Mouse (Mus musculus) T-helper 17 cell (primary cell): ENCODE results near the gene Pcolce2.
"Not testable (repeated sequence)": the region's sequence is repeated elsewhere in the genome, so short reads cannot be mapped to it uniquely, and the experiment has no call there.

Source experiments
- in situ Hi-C, 2 experiments: fragments of 300-600 bp; cut with MboI, MseI; formaldehyde crosslinking; loops; 1 replicate in 1 of 2; 2 replicates in 1 of 2; pipeline ENCODE4 v1.15.1; 2025; ENCODE audit warnings: high pct_unique_total_duplicates in 2 of 2

Pcolce2 gene

DNA sequence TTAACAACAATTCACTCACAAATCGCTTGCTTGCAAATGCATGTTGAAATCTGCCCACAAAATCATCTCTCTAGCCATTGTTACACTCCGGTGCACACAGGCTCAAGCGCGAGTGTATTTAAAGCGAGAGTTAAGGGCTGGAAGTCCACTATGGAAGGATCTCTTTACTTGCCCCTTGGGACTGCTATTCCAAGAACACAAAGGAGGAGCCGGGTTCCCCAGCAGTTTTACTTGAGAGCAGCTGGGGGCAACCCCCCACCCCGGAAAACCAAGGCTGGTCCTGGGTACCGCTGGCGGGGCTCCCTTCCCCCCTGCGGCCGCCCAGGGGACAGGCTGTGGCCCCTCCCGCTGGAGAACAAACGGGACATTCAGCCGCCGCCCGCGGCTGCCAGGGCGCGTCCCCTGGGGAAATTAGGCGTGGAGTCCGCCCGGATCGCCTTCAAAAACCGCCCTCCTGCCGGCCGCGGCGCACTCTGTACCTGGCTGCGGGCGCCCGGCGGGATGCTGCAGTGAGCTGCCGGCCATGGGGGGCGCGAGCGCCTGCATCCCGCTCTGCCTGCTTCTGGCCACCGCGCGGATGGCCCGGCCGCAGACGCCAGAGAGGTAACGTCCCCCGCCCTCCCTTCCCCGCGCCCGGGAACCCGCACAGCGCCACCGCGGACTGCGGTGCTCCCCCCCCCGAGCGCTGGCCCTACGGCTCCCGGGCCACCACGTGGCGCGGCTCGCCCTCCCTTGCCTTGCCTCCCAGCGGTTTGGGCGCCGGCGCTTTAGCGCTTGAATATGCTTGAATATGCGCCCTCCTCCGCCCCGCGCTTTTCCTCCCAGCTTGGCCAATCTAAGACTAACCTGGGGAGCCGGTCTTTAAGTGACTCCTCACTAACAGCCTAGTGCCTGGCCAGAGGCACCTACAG, at the start of gene Pcolce2:
Pcolce2 (plus strand) TSS at position 331 of the 911 bp plus-strand sequence.
- in situ Hi-C loops = no loop called here

DNA sequence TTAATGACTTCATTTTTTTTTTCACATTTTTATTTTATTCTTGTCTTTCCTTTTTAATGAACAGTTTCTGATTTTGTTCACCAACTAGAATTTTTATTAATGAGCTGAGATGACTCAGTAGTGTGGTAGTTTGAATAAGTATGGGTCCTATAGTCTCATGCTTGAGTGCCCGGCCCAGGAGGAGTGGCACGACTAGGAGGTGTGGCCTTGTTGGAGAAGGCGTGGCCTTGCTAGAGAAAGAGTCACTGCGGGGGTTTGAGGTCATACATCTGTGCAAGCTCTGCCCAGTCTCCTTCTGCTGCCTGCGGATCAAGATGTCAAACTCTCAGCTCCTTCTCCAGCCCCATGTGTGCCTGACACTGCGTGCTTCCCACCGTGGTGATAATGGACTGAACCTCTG, 49.3 kb upstream of the Pcolce2 start:
- in situ Hi-C loops = no loop called here

DNA sequence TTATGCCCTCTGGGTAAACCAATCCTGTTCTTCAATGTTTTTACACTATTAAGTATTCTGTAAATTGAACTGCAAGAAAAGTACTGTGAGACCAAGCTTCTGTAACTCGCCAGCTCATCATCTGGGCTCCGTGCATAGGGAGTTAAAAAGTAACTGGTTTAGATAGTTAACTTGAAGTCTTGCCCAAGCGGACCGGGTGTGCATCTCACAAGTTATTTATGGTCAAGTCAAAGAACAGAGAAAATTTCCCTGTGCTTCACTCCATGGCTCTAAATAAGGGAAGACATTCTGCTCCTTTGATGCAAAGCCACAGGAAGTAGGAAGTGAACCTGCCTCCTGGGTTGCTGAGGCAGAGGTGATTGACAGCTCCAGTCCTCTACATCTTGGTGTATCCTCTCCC, 43.1 kb upstream of the Pcolce2 start:
- in situ Hi-C loops = no loop called here

DNA sequence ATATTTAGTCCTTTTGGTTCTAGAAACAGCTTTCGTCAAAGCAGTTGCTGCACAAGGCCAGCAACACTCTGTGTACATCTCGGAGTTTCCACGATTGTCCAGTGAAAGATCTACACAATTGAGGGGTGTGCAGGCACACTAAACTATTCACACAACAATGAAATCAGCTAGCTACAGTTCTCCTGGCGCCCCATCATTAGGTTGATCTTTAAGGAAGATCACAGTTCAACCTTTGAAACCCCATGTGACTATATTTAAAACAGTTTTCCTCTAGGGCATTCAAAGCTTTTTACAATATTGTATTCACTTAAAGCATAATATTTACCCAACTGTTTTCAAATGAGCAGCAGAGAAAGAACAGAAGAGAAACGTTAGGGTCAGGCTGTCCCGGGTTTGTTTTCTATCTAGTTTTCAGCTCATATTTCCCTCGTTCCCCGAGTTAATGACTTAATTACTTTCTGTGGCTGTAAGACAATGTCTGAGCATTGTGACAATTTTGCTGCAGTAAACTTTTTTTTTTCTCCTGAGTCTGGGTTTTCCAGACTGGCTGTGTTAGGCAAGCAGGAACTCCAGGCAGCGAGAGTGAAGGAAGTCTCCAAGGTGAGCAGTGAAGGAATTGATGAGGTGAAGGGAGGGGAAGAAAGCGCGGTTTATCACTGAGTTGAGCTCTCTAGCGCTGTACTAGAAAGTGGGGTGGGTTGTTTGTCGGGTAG, 39.8 kb upstream of the Pcolce2 start:
- in situ Hi-C loops = no loop called here

DNA sequence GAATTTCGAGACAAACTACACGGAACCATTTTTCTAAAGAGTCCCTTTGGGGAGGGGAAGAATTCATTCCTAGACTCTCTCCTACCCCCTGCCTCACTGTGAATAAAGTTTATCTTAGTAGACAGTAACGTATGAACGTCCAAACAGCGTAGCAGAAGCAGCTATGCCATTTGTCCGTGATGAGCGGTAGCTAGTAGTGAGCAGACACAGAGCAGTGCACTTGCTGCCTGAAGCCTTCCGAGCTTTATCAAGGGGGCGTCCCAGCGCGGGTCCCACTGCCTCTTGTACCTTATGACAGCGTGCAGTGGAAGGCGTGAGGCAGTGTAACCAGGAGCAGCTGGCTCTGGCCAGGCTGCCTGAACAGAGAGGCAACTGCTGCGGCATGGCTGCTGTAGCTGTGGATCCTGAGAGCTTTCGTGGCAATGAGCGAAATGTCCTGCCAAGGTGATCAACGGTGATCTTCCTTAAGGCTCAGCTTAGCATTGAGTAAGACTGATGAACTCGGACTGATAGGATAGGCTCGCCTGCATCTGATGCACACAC, 39.2 kb upstream of the Pcolce2 start:
- in situ Hi-C loops = no loop called here

DNA sequence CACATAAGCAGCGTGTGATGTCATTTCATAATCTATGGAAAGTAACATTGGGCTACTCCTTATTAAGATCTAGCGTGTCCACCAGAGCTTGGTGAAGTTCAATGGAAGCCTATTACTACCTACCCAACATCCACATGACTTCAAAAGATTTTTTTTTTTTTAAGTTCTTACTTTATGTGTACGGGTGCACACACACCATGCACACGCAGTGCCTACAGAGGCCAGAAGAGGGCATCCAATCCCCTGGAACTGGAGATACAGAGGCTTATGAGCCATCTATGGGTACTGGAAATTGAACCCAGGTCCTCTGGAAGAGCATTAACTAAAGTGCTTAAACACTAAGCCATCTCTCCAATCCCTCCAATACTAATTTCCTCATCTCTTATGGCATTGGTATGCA, 38.0 kb upstream of the Pcolce2 start:
- in situ Hi-C loops = no loop called here

DNA sequence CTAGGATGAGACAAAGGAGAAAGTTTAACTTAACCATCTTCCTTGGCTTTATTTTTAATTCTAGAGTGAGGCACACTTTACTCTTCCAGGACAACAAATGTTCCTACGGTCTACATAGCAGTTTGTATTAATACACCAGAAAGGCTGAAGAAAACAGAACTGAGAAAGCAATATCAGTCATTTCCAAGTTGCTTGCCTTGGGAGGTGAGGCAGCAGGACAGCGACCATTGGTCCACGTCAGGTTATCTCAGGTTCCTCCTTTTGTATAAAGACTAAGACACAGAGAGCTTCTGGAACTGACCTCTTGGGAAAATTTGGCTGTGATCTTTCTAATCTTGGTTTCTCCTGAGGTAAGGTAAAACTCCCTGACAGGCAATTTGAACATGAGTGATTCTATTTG, 34.6 kb upstream of the Pcolce2 start:
- in situ Hi-C loops = no loop called here

DNA sequence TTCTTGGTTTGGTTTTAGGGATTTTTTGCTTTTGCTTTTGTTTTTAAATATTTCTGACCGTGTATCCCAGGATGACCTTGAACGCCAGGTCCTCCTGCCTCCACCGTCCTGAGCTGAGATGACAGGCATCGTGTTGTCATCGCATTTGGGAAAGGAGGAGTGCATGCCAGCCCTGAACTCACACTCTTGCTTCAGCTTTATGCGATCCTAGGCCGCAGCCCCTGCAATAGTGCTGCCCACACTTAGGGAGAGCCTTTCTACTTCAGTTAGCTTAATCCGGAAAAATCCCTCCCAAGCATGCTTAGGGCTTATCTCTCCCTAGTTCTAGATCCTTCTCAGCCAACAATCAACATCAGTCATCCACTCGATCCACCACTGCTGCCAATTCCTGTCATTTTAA, 34.1 kb upstream of the Pcolce2 start:
- in situ Hi-C loops = no loop called here

DNA sequence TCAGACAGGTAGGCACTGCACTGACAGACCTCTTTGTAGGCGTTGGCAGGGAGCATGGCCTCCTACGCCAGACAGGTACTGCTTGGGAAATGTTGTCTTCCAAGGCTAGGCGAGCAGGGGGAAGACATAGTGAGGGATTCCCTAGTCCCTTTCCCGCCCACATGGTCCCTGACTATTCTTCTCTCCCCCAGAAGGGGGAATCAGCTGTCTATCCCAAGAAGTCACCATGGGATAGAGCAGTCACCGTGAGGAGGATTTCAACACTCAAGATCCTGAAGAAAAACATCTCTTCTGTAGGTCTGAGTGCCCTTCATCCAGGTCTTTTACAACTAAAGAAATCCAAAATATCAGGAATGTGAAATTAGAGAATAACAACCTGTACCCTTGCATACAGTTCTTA, 30.2 kb upstream of the Pcolce2 start:
- in situ Hi-C loops = no loop called here

DNA sequence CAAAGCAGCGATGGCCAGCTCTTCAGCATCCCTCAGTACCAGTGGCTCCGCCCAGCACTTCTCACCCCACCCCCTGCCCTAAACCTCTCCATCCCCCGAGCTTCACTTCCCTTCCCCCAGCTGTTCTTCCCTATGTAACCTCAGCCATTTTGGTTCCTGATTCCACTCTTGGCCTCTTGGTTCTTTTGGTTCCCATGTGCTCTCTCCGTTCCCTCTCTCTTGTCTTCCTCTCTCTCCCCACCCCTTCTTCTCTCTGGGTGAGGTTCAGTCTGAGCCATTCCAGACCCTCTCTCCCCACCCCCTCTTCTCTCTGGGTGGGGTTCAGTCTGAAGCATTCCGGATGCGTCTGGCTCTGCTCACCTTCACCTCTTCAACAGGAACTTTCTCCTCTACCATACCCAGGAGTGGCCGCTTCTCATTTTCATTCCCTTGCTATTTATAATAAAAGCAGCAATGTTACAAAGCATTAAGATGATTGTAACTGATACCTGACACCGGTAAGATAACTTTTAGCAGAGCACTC, 25.1 kb upstream of the Pcolce2 start:
- in situ Hi-C loops = no loop called here

DNA sequence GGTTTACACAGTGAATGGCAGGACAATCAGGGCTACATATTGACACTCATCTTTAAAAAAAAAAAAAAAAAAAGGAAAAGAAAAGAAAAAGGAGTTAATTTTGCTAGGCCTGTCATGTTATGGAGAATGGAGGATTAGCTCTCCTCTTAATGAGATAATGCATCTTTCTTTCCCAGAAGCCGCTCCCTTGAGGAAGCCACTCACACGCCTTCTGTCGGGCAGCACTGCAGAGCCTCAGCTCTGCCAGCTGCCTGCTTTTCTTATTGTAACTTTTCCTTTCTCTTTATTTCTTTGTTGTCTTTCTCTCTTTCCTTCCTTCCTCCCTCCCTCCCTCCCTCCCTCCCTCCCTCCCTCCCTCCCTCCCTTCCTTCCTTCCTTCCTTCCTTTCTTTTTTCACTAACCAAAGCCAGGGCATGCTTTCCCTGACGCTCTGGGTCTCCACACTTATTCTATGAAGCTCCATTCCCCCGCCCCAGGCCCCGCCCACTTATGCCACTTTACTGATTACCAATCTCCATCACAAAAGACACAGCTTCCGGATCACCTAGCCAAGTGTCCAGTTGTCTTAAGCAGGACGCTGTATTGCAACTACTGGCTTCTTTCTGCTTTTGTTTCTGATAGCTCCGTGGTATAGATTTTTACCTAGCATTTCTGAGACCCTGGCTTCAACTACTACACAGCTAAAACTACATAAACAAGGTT, 23.8 kb upstream of the Pcolce2 start:
- in situ Hi-C loops = no loop called here

DNA sequence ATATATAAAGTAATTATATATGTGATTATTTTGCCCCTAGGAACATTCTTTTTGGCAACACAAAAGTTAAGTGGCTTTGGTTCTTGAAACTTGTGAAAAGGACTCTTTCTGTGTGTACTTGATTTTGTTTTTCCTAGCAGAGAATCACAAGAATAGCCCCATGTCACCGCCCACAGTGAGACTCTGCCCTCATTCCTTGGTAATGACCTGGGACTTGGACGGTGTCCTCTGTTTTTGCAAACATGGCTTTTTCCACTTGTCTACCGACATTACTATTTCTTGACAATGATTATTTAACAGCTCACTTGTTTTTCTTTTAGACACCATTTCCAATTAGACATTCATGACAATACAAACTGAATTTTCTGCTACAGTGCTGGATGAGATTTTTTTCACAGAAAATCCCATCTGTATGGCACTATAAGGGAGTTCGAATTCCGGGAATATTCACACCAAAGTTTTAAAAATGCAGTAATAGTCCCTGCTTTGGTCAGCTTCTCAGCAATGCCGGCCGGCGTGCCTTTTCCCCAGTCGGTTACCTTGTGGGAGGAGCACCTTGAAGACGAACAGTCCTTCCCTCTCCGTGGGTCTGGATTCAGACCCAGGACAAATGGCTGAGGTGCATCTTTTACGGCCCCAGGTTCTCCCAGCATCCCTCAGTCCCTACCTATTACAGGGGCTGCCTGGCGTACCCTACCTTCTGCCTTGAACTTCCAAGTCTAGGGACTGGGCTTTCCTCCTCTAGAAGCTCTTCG, 22.4 kb upstream of the Pcolce2 start:
- in situ Hi-C loops = no loop called here

DNA sequence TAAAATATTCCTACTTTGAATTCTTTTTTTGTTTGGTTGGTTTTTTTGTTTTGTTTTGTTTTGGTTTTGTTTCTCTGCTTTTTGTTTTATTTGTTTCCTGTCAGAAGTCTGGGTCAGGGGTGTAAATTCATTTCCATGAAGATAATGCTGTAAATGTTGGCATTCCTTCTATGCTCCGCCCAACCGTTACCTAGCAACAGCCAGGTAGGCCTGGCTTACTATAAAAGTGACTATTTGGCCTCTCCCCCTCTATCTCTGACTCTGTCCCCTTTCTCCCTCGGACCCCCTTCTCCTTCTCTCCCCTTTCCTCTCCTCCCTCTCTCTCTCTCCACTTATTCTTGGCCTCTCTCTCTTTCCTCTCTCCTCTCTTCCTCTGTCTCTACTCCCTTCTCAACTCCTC, 21.4 kb upstream of the Pcolce2 start:
- in situ Hi-C loops = no loop called here

DNA sequence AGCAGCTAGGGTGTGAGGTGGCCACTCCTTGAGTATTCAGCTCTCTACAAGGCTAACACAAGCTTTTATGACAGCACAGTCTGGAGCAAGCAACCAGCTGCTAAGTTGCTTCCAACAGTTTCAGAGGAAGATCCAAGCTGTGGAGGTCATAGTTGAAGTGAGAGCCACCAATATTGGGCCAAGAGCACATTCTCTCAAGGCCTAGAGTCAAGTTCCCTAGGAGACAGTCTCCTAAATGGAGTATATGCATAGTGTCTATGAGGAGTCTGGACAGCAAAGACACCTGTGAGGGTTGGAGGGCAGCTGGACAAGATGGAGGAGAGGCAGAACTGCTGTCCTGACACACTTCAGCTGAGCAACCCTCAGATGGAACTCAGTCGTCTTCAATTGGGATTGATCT, 18.8 kb upstream of the Pcolce2 start:
- in situ Hi-C loops = no loop called here

DNA sequence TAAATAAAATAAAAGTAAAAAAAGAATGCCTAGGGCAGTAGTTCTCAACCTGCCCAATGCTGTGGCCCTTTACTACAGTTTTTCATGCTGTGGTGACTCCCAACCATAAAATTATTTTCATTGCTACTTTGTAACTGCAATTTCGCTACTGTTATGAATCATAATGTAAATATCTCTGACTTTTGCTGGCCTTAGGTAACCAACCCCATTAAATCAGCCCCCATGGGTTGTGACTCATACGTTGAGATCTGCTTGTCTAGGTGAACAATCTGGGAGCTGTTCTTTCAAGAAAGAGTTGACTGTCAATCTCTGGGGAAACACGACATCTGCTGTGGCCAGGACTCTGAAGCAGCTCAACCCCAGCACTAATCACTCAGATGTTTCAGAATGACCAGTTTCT, 13.3 kb upstream of the Pcolce2 start:
- in situ Hi-C loops = no loop called here

DNA sequence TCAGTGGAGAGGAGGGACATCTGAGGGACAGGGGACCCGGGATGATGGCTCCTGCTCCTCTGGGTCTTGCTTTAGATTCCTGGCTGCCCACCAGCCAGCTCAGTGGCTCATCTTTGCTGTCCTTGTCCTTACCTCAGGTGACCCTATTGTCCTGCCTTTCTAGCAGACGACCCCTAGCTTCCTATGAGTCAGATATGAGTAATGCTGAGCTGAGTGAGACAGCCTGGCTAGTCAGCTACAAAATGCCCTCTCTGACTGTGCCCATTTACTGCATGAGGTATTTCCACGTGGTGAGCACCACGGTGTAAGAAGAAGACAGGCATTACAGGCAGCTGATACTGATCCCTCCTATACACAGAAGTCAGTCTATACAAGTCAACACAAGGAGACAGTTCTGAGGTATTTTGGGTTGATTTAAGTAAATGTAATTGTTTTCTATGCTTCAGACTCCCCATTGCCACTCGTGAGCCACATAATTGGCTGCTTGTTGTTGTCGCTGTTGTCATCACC, 8.9 kb upstream of the Pcolce2 start:
- in situ Hi-C loops = no loop called here

DNA sequence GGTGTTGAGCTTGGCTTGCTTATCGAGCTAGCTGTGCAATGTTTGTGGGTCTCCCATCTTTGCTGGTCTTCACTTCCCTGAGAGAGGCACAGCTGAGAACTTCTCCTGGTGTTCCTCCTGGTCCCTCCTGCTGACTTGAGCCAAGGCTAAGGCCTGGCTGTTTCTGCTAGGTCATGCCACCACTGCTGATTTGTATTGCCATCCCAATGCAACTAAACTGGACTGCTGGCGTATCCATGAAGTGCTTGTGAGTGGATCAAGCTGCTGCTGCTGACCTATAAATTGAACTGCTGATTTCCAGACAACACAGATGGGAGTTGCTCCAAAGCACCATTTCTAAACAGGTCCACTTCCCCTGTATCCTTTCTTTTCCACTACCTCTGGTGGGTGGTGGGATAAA, 7.8 kb upstream of the Pcolce2 start:
- in situ Hi-C loops = not testable (repeated sequence)

DNA sequence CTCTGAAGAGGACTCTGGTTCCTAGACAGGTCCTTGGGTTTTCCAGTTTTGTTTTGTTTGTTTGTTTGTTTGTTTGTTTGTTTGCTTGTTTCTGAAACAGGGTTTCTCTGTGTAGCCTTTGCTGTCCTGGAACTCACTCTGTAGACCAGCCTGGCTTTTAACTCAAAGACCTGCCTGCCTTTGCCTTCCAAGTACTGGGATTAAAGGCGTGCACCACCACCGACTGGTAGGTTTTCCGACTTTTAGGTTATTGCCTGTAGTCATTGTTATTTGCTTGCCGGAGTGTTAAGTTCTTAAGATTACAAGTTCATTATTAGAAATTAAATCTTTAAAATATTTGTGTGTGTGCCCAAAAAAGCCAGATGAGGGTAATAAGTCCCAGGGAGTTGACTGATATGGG, 1.0 kb upstream of the Pcolce2 start:
- in situ Hi-C loops = no loop called here

DNA sequence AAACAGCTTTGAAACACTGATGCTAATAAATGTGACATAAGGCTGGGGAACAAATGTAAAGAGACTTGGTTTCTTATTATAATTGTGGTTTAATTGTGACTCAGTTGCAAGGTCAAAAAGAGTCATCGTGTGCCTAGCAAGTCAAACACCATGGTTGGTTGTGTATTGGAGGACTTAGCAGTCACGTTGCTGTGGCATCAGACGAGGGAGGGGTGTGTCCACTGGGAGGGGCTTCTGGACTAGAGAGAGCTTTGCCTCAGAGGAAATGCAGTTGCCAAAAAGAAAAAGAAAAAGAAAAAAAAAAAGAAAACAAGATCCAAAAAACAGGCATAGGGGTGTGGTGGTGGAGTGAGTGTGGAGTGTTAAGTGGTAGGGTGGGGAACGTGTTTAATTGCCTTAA, 2.5 kb downstream of the Pcolce2 start:
- in situ Hi-C loops = no loop called here

DNA sequence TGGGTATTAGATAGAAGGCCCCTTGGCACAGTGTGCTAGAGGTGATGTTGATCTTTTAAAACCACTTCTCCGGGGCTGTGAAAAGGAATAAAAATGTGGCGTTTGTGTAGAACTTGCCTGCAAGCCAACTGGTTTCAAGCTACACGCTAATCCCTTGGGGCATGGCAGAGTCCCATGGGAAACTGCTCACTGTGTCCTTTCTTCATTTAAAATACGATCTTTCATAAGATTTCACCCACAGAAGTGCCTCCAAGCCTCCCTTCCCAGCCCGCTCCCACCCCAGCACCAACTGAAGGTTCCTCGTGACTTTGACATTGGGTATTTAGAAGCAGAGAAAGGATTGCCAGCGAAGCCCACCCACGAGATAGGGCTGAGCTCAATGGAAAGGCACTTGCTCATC, 8.5 kb downstream of the Pcolce2 start:
- in situ Hi-C loops = no loop called here

DNA sequence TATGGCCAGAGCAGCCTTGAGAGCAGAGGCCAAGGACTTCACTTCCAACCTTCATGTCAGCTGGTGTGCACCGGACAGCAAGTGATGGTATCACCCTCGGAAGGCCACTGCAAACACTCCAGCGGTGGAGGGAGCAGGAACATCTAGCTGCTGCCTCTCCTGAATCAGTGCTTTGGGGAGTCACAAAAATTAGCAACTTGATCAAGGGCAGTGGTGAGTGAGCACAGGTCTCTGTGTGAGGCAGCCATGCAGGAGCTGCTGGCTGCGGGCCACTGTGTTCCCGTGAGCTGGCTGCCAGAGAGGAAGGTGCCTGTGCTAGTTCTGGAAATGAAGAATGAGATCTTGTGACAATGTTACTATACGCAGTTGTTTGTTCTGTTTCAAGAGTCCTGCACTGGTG, 16.0 kb downstream of the Pcolce2 start:
- in situ Hi-C loops = no loop called here
